Mouse (Mus musculus) limb, embryonic 14.5 days (tissue): Measurements from ENCODE around the gene Msh5. TPM values are rescaled to one million over a fixed set of nuclear protein-coding genes. Genes with fewer than 3 reads are reported as not detected.

Experiments used
- ATAC-seq: fragments of 200-750 bp; cut with Nextera tagmentation; 2 replicates; pipeline ENCODE4 v1.8.0; 2017; ENCODE audit warnings: low read depth, moderate number of reproducible peaks, moderate TSS enrichment; ENCODE audit not compliant: low FRiP score
- DNase-seq: peaks from one replicate; pipeline ENCODE4 v3.0.0-alpha.2; 2015; ENCODE audit warnings: low spot score
- H3K27ac ChIP-seq: fragments of 300-500 bp; sonication (generic); replicated peaks from 2 replicates; pipeline ENCODE4 v1.5.1; 2014; ENCODE audit warnings: low read depth, mild to moderate bottlenecking, low read length, moderate library complexity, mixed read lengths
- H3K27me3 ChIP-seq: fragments of 300-500 bp; sonication (generic); 2 replicates; pipeline ENCODE4 v1.6.1; 2014; ENCODE audit warnings: low read length, mixed read lengths; ENCODE audit not compliant: control insufficient read depth, insufficient read depth
- H3K36me3 ChIP-seq: fragments of 300-500 bp; sonication (generic); 2 replicates; pipeline ENCODE4 v1.6.1; 2014; ENCODE audit warnings: mild to moderate bottlenecking, low read length, moderate library complexity, mixed read lengths; ENCODE audit not compliant: control insufficient read depth, insufficient read depth
- H3K4me1 ChIP-seq: fragments of 300-500 bp; sonication (generic); 2 replicates; pipeline ENCODE4 v1.6.1; 2014; ENCODE audit warnings: antibody characterized with exemption, low read length, mixed read lengths; ENCODE audit not compliant: control insufficient read depth, insufficient read depth
- H3K4me2 ChIP-seq: fragments of 300-500 bp; sonication (generic); replicated peaks from 2 replicates; pipeline ENCODE4 v1.6.1; 2014; ENCODE audit warnings: low read depth, mild to moderate bottlenecking, low read length, moderate library complexity; ENCODE audit not compliant: severe bottlenecking
- H3K4me3 ChIP-seq: fragments of 300-500 bp; sonication (generic); replicated peaks from 2 replicates; pipeline ENCODE4 v1.5.1; 2014; ENCODE audit warnings: low read length
- H3K9ac ChIP-seq: fragments of 300-500 bp; sonication (generic); 2 replicates; pipeline ENCODE4 v1.6.1; 2014; ENCODE audit warnings: mild to moderate bottlenecking, low read depth, low read length, moderate library complexity; ENCODE audit not compliant: severe bottlenecking
- H3K9me3 ChIP-seq: fragments of 300-500 bp; sonication (generic); 2 replicates; pipeline ENCODE4 v1.6.1; 2016; ENCODE audit warnings: low read length; ENCODE audit not compliant: control insufficient read depth
- POLR2A ChIP-seq: fragments of 200-500 bp; IDR thresholded peaks from 2 replicates; pipeline ENCODE4 v1.8.0; 2012; ENCODE audit warnings: inconsistent platforms, mild to moderate bottlenecking, moderate library complexity, borderline replicate concordance; ENCODE audit not compliant: insufficient read depth, insufficient read length; ENCODE audit errors: extremely low read depth
- WGBS: fragments of 180-500 bp; shearing (Covaris S2); extraction: QIAGEN DNeasy Blood & Tissue Kit; methylation state at CpG from one replicate; pipeline ENCODE4 v1.1.7; 2014; 5-methylcytosine and 5-hydroxymethylcytosine counted together
- polyA plus RNA-seq, 2 experiments: library from polyadenylated mRNA; depleted of rRNA in 1 of 2; stranded (reverse) in 1 of 2; unstranded in 1 of 2; fragments of >200 nt; fragmentation: Nextera tagmentation in 1 of 2; extraction: Ambion mirVana in 1 of 2; gene quantifications; 2 replicates each; pipeline versions ENCODE4 v1.2.1 to v1.2.3; 2012 to 2014

Gene Msh5
- polyA plus RNA-seq, 2 experiments, result 3.5 to 6.4 TPM

DNA sequence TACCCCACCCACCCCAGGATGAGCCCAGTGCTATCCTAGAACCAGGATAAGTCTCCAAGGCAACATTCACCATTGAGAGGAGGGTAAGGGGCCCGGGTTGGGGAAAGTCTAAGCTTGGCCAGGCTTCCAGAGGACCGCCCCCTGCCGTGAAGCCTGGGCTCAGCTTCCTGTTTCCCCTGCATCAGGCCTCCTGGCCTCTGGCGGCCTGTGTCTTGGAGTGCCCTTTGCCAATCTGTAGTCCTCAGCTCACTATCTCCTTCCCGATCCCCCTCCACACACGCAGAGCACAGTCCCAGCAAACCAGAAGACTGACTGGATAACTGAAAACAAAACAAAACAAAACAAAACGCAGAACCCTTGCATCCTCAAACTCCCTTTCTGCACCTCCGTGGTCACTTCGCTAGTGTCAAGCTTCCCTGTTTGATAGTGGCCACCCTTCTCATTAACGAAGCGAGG is 3.0 kb upstream of the Msh5 start, which contains the start of gene Clic1:
TSS of gene Clic1 (plus strand) at position 406 of the 456 bp plus-strand sequence.
- TF ChIP-seq POLR2A, result peak; percentile 49; the same call in 1 of the 2 replicates
- ATAC-seq (peak; percentile 4; the same call in 1 of the 2 replicates), DNase-seq (peak; percentile 92)
- H3K27me3 ChIP-seq, result no peaks in the 10 kb centered on the region
- peaks cover 26% of the 10 kb centered on the region for H3K36me3 ChIP-seq
- H3K4me2 ChIP-seq, result peak within 1 kb of the TSS; percentile 91
- H3K4me3 ChIP-seq, result peak within 1 kb of the TSS; percentile 63
- H3K4me1 ChIP-seq, result peaks cover 41% of the 10 kb centered on the region
- no peaks in the 10 kb centered on the region for H3K9me3 ChIP-seq
- H3K27ac ChIP-seq, result peak within 1 kb of the TSS; percentile 97
- 3% methylated on average over 11 of the region's 11 CpGs for WGBS
- peak within 1 kb of the TSS; percentile 79 for H3K9ac ChIP-seq

DNA sequence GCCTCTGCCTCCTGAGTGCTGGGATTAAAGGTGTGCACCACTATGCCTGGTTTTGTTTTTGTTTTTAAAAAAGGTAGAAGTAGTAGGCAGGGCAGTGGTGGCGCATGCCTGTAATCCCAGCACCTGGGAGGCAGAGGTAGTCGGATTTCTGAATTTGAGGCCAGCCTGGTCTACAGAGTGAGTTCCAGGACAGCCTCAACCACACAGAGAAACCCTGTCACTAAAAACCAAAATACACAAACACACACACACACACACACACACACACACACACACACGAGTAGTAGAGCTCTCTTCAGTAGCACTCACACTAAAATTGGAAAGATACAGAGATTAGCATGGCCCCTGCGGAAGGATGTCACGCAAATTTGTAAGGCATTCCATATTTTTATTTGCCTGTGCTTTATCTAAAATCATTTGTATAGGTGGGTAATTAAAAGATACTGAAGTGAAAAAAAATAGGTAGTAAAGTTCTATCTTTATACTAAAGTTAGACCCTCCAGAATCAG is 2.4 kb upstream of the Msh5 start:
- no peak for ATAC-seq

DNA sequence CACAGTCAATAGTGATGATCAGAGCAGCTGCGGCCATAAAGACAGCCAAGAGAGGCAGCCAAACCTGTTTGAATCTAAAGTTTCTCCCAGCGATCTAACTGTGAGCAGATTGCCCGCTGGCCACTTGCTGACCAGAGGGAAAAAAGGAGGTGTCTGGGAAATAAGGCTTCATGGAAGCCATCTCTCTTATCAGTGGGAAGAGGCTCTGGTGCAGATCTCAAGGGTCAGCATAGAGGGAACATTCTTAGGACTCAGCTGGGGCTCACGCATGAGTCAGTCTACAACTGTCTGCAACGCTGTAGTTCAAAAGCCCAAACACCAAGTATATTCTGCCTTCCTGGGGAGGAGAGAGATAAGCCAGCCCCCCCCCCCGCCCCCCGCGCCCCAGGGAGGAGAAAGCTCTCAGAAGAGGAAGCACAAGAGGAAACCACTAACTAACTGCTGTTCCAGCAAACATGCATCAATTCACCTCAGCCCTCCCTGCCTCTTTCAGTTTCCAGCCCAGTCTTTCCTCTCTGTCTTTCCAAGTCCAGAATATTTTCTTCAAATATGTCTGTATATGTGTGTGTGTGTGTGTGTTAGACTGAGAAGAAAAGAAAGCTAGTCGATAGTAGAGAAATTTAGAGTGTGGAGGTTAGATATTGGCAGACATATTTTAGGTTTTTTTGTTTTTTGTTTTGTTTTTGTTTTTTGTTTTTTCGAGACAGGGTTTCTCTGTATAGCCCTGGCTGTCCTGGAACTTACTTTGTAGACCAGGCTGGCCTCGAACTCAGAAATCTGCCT is 1.8 kb upstream of the Msh5 start:
- ATAC-seq (no peak), DNase-seq (no peak)
- TF ChIP-seq POLR2A, result no peak
- 0 out of 2 replicates have a peak overlapping the region, but pooled peaks have one; percentile 10 for H3K4me2 ChIP-seq
- WGBS, result 38% methylated on average over 11 of the region's 11 CpGs
- no peaks in the 10 kb centered on the region for H3K27me3 ChIP-seq
- H3K9me3 ChIP-seq, result no peaks in the 10 kb centered on the region
- H3K4me3 ChIP-seq, result no peak overlapping the region
- peak overlapping the region; percentile 26 for H3K27ac ChIP-seq
- no peak overlapping the region; the same call in 1 of the 2 replicates for H3K9ac ChIP-seq
- H3K4me1 ChIP-seq, result peaks cover 41% of the 10 kb centered on the region
- peaks cover 14% of the 10 kb centered on the region for H3K36me3 ChIP-seq

More for the DNA sequence above, 2.4 kb upstream of the Msh5 start:
- Histone ChIP-seq H3K9me3 (no peaks in the 10 kb centered on the region), H3K4me2 (peak overlapping the region; percentile 91), H3K36me3 (peaks cover 20% of the 10 kb centered on the region), H3K27me3 (no peaks in the 10 kb centered on the region), H3K9ac (no peak overlapping the region), H3K4me1 (peaks cover 41% of the 10 kb centered on the region), H3K27ac (peak overlapping the region; percentile 97), H3K4me3 (peak overlapping the region; percentile 63)
- no peak for TF ChIP-seq POLR2A
- WGBS, result 79% methylated on average over 5 of the region's 5 CpGs
- DNase-seq, result no peak

DNA sequence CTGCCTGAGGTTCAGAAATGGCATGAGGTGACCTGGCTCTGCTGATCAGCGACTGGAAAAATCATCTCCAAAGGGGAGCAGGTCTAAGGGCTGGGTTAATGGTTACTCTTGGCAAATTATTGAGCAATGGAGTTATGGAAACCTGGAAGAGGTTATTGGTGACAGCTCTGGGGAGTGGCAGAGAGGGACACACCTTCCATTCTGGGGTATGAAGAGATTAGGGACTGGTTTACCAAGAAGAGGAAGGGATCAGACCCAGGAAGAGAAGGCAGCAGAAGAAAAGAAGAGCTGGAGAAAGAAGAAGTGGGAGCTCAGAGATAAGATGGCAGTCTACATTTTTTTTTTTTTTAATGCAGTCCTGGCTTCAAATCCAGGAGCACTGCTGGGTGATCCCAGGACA is 1.1 kb upstream of the Msh5 start:
- WGBS, result 49% methylated on average over 1 of the region's 1 CpGs
- 0 out of 2 replicates have a peak overlapping the region, but pooled peaks have one; percentile 10 for H3K4me2 ChIP-seq
- no peaks in the 10 kb centered on the region for H3K9me3 ChIP-seq
- peaks cover 40% of the 10 kb centered on the region for H3K4me1 ChIP-seq
- H3K36me3 ChIP-seq, result peaks cover 7% of the 10 kb centered on the region
- H3K27ac ChIP-seq, result peak overlapping the region; percentile 26
- DNase-seq (no peak), ATAC-seq (no peak)
- H3K9ac ChIP-seq, result no peak overlapping the region; the same call in 1 of the 2 replicates
- no peaks in the 10 kb centered on the region for H3K27me3 ChIP-seq
- H3K4me3 ChIP-seq, result no peak overlapping the region
- no peak for TF ChIP-seq POLR2A

DNA sequence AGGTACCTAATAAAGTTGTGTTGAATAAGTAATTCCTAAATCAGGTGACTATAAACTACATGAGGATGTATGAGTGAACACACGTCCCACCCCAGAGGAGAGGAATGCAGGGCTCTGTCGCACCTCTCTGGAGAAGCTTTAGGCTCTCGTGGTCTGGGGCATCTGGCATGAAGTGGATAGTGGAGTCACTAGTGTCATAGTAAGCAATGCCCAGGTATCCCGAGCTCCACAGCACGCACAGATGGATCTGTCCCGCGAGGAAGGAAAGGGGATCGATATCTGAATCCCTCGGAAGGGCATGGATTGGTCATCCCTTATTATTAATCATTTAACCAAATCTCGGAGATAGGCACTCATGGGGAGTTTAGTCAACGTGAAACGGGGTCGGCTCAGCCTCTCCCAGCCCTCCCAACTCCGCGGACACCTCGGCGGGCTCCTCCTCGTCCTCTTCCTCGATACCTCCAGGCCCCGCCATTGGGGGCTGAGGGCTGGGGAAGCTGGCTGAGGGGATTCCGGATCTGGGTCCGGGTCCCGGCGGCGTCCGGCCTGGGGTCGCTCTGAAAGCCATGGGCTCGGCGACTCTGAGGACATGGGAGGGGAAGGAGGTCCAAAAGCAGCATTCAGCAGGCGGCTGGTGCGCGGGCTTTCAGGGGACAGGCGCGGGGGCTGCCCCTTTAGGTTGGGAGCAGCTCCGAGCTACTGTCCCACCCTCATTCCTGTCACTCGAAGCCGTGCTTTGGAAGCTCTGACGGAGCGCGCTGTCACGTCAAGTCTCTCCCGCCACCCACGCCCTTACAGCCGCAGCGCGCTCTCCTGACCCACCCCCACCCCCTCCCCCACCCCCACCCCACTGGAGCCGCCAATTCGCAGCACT is 501 bp downstream of the Msh5 start:
- Histone ChIP-seq H3K4me1 (peaks cover 32% of the 10 kb centered on the region), H3K9me3 (no peaks in the 10 kb centered on the region), H3K9ac (peak overlapping the region; percentile 88), H3K27me3 (no peaks in the 10 kb centered on the region), H3K4me2 (peak overlapping the region; percentile 99), H3K36me3 (no peaks in the 10 kb centered on the region), H3K4me3 (peak overlapping the region; percentile 60), H3K27ac (peak overlapping the region; percentile 83)
- peak; percentile 0; the same call in 1 of the 2 replicates for ATAC-seq
- WGBS, result 7% methylated on average over 31 of the region's 48 CpGs
- 0 out of 2 replicates have a peak, but pooled peaks have one; percentile 8 for TF ChIP-seq POLR2A
- DNase-seq, result no peak
